ENCODE assay signal across 8 mouse cellular contexts in the genomic region with DNA sequence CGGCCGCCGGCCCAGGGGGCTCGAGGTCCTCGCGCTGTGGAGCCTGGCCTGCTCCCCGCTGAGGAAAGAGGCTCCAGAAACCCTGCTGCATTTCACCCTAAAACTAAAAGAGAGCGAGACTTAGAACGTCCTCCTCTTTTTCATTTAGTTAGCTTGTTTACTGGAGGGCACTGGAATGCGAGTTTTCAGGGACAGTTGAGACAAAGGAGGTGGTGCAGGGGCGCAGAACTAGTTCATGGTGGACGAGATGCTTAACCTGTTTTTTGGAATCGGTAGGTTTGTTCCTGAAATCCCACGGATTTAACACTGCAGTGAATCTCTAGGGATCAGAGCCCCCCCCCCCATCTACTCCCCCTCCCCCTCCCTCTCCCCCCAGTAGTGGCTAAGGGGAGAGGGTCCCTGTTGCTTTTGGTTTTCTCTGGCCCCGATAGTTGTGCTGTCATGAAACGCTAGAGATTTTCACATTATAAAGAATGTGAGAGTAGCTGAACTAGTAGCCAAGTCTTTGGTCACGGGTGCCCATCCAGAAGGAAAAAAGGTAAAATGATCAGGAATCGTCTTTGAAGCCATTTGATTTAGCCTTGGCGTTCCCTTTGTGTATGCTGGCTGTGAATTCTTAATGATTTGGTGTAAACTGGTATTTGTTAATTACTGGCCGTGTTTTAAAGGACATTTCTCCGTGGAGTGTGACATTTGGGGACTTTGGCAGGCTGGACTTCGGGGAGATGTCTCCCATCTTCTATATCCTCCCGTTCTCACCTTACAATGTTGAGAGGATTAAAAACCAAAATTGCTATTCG. TPM values are rescaled to one million over a fixed set of nuclear protein-coding genes. Genes with fewer than 3 reads are reported as not detected.
DNase-seq lines count a peak whose midpoint lies in the region; ATAC-seq and TF ChIP-seq lines count a peak whose summit lies in the region.

No protein-coding gene starts in this region.

- H3K27ac ChIP-seq in kidney, postnatal 0 days = peak overlapping the region; percentile 94
- H3K27ac ChIP-seq in cortical plate, adult 2 months (ENCODE audit: insufficient read depth, low read length) = peak overlapping the region; percentile 95
- H3K27ac ChIP-seq in hindbrain, embryonic 12.5 days = peak overlapping the region; percentile 93
- H3K27ac ChIP-seq in midbrain, embryonic 12.5 days (replicated peaks) = peak overlapping the region; percentile 94

- 3% methylated on average over 24 of the region's 24 CpGs for WGBS in kidney, postnatal 0 days
- WGBS in hindbrain, embryonic 12.5 days = 7% methylated on average over 24 of the region's 24 CpGs
- WGBS in midbrain, embryonic 12.5 days = 4% methylated on average over 24 of the region's 24 CpGs

- no peaks in the 10 kb centered on the region for H3K9me3 ChIP-seq in kidney, postnatal 0 days (replicated peaks; ENCODE audit: low read length)
- H3K9me3 ChIP-seq in hindbrain, embryonic 12.5 days (replicated peaks) = no peaks in the 10 kb centered on the region
- H3K9me3 ChIP-seq in midbrain, embryonic 12.5 days = no peaks in the 10 kb centered on the region

- no peak for ATAC-seq in kidney, postnatal 0 days (replicated peaks; ENCODE audit: low FRiP score, low read depth)
- no peak; the same call in 1 of the 2 replicates for ATAC-seq in hindbrain, embryonic 12.5 days (ENCODE audit: low FRiP score)
- ATAC-seq in midbrain, embryonic 12.5 days (ENCODE audit: low FRiP score, low read depth) = no peak; the same call in 1 of the 2 replicates
- no peak for ATAC-seq in megakaryocyte-erythroid progenitor cell, adult 5-6 weeks (replicated peaks; ENCODE audit: low FRiP score, low TSS enrichment, poor library complexity, severe bottlenecking)

- H3K27me3 ChIP-seq in kidney, postnatal 0 days (ENCODE audit: insufficient read depth, low read length) = no peaks in the 10 kb centered on the region
- H3K27me3 ChIP-seq in hindbrain, embryonic 12.5 days = peaks cover 15% of the 10 kb centered on the region; the same call in 1 of the 2 replicates
- peaks cover 19% of the 10 kb centered on the region for H3K27me3 ChIP-seq in midbrain, embryonic 12.5 days

- DNase-seq in kidney, postnatal 0 days (ENCODE audit: low spot score) = peak; percentile 54
- DNase-seq in kidney, postnatal 36 days = no peak
- no peak for DNase-seq in gastrocnemius, adult 8-10 months (ENCODE audit: low spot score in 2 of 2)
- no peak for DNase-seq in gastrocnemius, adult 18-20 months (ENCODE audit: low spot score)

- peaks cover 4% of the 10 kb centered on the region; the same call in 1 of the 2 replicates for H3K4me1 ChIP-seq in kidney, postnatal 0 days (replicated peaks; ENCODE audit: insufficient read depth, low read length)
- H3K4me1 ChIP-seq in cortical plate, adult 2 months (ENCODE audit: control insufficient read depth, insufficient read depth, low read length) = peaks cover 10% of the 10 kb centered on the region
- peaks cover 25% of the 10 kb centered on the region for H3K4me1 ChIP-seq in hindbrain, embryonic 12.5 days
- H3K4me1 ChIP-seq in midbrain, embryonic 12.5 days = peaks cover 28% of the 10 kb centered on the region

- H3K9ac ChIP-seq in kidney, postnatal 0 days (ENCODE audit: low read depth, low read length) = peak overlapping the region; percentile 91
- H3K9ac ChIP-seq in hindbrain, embryonic 12.5 days = peak overlapping the region; percentile 99
- H3K9ac ChIP-seq in midbrain, embryonic 12.5 days (replicated peaks) = peak overlapping the region; percentile 95

- TF ChIP-seq POLR2A in cortical plate, adult 2 months (IDR thresholded peaks at IDR 0.05; ENCODE audit: extremely low read depth, insufficient read depth, low read length) = no peak

- no peak for TF ChIP-seq CTCF in kidney, postnatal 0 days (IDR thresholded peaks at IDR 0.05; ENCODE audit: low read depth)
- TF ChIP-seq CTCF in cortical plate, adult 2 months (IDR thresholded peaks at IDR 0.05; ENCODE audit: extremely low read depth, insufficient read depth, low read length) = no peak

- H3K36me3 ChIP-seq in kidney, postnatal 0 days (ENCODE audit: insufficient read depth, low read length) = no peaks in the 10 kb centered on the region
- H3K36me3 ChIP-seq in hindbrain, embryonic 12.5 days = no peaks in the 10 kb centered on the region
- H3K36me3 ChIP-seq in midbrain, embryonic 12.5 days = no peaks in the 10 kb centered on the region

- H3K4me2 ChIP-seq in kidney, postnatal 0 days (ENCODE audit: low read length) = peak overlapping the region; percentile 72
- peak overlapping the region; percentile 72 for H3K4me2 ChIP-seq in hindbrain, embryonic 12.5 days (replicated peaks)
- H3K4me2 ChIP-seq in midbrain, embryonic 12.5 days (replicated peaks) = peak overlapping the region; percentile 62

- peak overlapping the region; percentile 72 for H3K4me3 ChIP-seq in kidney, postnatal 0 days (replicated peaks; ENCODE audit: low read depth, low read length)
- peak overlapping the region; percentile 73 for H3K4me3 ChIP-seq in cortical plate, adult 2 months (ENCODE audit: insufficient read depth, low read length)
- peak overlapping the region; percentile 96 for H3K4me3 ChIP-seq in hindbrain, embryonic 12.5 days
- peak overlapping the region; percentile 78 for H3K4me3 ChIP-seq in midbrain, embryonic 12.5 days

RNA-seq across cellular contexts. Expression of a gene that starts 0.8 kb away (rescaled TPM):
- polyA plus RNA-seq in kidney, postnatal 0 days (2015; fragmentation: Nextera tagmentation; extraction: Ambion mirVana) = 104 TPM in 2 replicates
- polyA plus RNA-seq in cortical plate, adult 2 months (2012; rRNA removed) = 50.5 and 58.1 TPM in 2 replicates
- polyA plus RNA-seq in hindbrain, embryonic 12.5 days (2016; fragmentation: Nextera tagmentation; extraction: Ambion mirVana) = 84.2 and 84.3 TPM in 2 replicates
- 83.4 and 91.3 TPM in 2 replicates for polyA plus RNA-seq in midbrain, embryonic 12.5 days (2016; fragmentation: Nextera tagmentation; extraction: Ambion mirVana)
- 10 to 100 TPM; 49.8 to 57.4 (median 54.4) TPM for total RNA-seq in gastrocnemius, adult 8-10 months (2022)
- 63.4 and 63.8 TPM in 2 replicates for total RNA-seq in megakaryocyte-erythroid progenitor cell, adult 5-6 weeks (2014; fragmentation: Nextera tagmentation)
- total RNA-seq in megakaryocyte-erythroid progenitor cell, adult 5-6 weeks (2017) = 115 and 134 TPM in 2 replicates
- 10 to 100 TPM; 47.8 to 53.2 TPM for total RNA-seq in gastrocnemius, adult 18-20 months (2021)
